Mouse (Mus musculus) cerebellum, adult 2 months (tissue): ENCODE measurements around the gene Wwc2.

Source experiments
- CTCF ChIP-seq: fragments of 200-500 bp; IDR thresholded peaks from 2 replicates; pipeline ENCODE4 v1.5.1; 2011; ENCODE audit warnings: low read depth, mild to moderate bottlenecking, control low read depth, low read length, moderate library complexity, borderline replicate concordance; ENCODE audit not compliant: insufficient read depth
- POLR2A ChIP-seq: fragments of 200-500 bp; IDR thresholded peaks from 2 replicates; pipeline ENCODE4 v1.6.1; 2011; ENCODE audit warnings: low read length, control low read depth, borderline replicate concordance; ENCODE audit not compliant: insufficient read depth

DNA sequence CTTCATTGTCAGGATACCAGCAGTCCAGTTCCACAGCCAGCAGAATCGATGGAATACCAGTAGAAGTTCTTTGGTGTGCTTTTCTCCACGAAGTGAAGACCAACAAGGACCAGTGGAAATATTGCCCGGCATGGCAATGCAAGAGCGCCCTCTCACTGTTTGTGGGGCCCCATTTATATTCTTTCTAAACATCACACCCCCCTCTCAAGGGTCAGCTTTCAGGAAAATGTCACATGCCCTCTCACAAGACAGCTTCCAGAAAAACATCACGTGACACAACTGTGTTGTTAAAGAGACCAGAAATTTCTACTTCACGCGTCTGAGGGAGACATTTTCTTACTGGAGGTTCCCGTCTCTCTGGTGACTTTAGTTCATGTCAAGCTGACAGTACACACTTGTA, 10.8 kb downstream of the Wwc2 start:
- TF ChIP-seq CTCF: no peak
- no peak for TF ChIP-seq POLR2A
